Mouse (Mus musculus) regulatory T cell (primary cell): ENCODE results near the gene Usp54.
"Not testable (repeated sequence)": the region's sequence is repeated elsewhere in the genome, so short reads cannot be mapped to it uniquely, and the experiment has no call there.

Experiments used
- in situ Hi-C: fragments of 300-600 bp; cut with MboI, MseI; formaldehyde crosslinking; loops from one replicate; pipeline ENCODE4 v1.15.1; 2025; ENCODE audit warnings: high pct_unique_total_duplicates

The Usp54 gene

DNA sequence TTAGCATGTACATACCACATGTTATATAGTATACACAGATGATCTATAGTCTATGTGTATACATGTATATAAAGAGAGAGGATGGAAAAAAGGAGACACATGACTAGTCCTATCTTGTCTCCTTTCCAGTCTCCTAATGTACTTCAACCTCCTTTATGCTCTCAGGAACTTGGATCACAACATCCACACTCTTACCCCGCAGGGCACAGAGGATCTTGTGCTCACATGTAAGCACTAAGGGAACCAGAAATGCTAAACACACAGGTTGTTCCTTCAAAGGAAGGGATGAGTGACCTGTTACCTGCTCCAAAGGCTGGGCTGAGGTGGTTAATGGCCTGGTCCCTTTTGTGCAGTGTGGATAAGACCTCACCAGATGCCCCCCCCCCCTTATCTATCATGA, 28.0 kb downstream of the Usp54 start:
- in situ Hi-C loops, result loop anchor here (5.0 kb wide), 1 partner anchor 39 kb away; no protein-coding TSS in a partner anchor

DNA sequence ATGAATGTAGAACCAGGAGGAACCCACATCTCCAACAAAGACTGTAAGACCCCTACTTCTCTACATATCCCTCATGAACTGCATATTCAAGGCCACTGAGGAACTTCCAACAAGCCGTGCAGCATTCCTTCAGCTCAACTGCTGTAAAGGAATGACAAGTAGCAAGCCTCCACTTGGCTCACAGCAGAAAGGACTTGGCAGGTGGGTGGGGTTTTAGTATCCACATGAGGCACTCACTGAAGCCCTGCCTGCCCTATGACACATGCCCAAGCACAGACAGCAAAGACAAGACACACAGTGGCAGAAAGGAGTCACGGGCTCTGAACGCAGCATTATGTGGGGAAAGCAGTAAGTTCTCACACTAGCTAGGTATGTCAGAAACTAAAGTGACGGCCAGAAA, 30.7 kb downstream of the Usp54 start:
- in situ Hi-C loops, result loop anchor here (5.0 kb wide), 1 partner anchor 42 kb away; no protein-coding TSS in a partner anchor

DNA sequence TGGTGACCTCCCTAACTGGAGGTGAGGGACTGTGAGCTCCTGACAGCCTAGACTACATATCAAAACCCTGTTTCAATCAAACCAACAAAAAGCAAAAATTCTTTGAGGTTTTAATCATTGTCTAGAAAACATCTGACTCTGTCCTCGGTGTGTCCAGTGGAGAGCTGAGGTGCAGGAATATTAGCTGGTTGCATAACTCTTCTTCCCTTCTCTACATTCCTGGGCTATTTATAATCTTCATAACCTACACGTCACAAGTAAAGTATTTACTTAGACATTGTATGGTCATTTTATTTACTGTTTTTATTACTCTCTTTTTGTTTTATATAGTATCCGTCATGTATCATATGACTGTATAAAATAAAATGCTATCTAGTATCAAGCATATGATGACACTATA, 31.3 kb downstream of the Usp54 start:
- in situ Hi-C loops, result no loop called here

DNA sequence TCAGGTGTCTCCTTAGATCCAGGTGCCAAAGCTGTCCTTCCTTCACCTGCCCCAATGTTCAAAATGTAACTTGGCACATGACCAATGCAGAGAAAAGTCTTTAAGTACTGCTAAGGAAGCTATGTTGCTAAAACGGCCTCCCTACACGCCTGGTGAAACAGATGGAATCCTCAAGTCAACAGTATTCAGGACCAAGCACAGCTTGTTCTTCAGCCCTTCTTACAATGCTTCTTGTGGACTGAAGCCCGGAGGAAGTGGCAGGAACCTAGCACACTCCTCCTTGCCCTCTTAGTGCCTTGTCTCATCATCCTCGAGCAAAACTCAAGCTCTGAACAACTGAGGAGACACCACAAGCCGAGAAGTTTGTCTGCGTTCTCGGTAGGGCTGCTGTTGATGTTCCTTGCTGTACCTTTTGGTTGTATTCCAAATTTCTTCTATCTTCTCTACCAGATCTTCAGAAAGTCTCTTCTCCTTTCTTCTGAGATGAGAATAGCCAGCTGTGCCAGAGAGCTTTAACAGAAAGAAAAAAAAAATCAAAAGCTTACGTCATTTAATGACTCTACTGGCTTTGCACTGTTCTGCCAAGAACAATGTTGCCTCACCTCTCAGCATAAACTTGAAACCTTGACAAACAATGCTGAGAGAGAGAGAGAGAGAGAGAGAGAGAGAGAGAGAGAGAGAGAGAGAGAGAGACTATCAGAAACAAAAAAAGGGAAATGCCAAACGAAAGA, 33.3 kb downstream of the Usp54 start:
- in situ Hi-C loops, result no loop called here

DNA sequence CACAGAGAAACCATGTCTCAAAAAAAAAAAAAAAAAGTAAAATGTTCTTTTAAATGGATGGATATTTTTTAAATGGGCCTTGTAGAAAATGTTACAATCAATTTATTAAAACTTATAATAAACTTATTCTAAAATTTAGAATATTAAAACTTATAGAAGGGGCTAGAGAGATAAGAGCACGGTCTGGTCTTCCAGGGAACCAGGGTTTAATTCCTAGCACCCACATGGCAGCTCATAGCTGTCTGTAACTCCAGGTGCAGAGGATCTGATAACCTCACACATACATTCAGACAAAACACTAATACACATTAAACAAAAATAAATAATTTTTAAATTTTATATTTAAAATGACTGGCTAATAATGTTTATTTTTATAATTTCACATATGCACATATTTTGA, 39.6 kb downstream of the Usp54 start:
- in situ Hi-C loops, result no loop called here

DNA sequence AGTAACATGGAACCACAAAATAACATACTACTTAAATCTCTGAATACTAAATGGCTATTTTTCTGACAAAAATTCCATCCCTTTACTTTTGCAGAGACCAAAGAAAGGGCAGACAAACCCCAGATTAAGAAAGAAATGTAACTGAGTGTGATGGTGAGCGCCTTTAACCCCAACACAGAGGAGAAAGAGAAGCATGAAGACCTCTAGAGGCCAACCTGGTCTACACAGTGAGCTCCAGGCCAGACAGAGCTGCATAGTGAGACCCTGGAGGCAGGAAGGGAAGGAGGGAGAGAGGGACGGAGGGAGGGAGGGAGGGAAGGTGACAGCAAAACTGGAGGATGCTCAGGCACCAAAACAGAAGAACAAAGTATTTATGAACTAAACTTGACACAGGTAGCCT, 40.7 kb downstream of the Usp54 start:
- in situ Hi-C loops, result no loop called here

DNA sequence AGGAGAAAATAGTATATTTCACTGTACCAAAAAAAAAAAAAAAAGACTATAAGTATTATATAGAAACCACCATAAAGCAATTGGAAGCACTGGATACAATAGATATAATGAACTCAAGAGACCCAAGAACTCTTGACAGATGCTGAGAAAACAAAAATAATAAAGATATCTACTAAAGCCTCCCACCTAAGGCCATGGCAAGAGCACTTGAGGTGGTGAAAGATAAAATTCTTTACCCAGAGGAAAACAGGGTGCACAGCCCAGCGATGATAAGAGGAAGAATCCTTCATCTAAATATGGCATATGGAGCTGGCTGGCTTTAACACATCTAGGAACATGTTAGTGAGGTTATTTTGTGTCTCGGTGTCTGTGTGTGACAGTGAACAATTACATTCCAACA, 41.3 kb downstream of the Usp54 start:
- in situ Hi-C loops, result no loop called here

DNA sequence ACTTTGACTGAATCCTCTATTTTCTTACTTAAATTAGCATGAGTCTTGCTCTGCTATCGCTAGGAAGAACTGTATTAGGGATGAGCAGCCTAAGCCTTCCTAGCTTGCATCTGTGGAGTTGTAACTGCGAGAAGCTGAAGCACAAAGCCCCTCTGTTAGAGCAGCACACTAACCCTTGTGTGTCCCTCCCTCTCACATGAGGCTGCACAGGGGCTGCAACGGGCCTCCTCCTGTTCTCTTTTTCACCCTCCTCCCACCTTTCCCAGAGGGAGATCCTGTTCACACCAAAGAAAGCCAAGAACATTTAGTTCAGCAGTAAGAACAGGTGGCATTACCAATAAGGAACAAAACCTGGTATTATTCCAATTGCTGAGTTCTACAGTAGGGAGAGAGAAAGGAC, 45.1 kb downstream of the Usp54 start:
- in situ Hi-C loops, result no loop called here

DNA sequence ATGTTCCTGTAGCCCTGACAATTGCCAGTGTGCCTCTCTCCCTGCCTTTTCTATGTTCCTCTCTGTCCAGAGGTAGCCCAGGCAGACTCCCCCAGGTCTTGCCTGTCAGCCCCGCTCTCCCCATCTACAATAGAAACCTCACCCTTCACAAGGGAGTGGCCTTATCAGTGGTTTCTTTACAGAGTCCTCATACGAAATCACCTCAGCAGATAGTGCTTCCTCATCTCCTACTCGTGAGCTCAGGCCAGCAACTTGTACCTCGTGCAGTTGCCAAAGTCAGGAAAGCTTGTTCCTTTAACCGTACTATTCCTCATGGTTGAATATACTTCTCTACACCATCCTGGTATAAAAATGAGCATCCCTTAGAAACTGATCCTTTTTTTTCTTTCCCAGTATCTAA, 53.4 kb downstream of the Usp54 start:
- in situ Hi-C loops, result no loop called here

DNA sequence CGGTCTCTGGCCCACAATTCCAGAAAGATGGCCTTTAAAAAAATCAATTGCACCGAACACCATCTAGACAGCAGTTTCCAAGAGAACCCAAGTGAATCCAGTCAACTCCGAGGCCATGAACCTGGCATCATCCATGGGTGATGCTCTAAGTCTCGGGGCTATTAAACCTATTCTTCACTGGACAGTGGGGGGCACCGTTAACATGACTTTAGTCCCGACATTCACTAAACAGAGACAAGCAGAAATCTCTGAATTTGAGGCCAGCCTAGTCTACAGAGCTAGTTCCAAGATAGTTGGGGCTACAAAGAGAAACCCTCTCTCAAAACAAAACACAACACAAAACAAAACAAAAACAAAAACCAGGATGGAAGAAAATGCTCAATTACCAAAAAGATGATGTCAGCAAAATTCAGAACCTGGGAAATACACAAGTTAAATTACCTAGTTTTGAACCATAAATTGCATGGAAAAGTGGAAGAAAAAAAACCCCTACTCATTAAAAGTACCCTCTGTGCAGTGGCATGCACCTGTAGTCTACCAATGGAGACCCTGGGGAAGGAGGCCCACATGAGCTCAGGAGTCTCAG, 61.9 kb downstream of the Usp54 start:
- in situ Hi-C loops, result loop anchor here (5.0 kb wide), 1 partner anchor 78 kb away; the partner anchor contains the start of gene Myoz1

DNA sequence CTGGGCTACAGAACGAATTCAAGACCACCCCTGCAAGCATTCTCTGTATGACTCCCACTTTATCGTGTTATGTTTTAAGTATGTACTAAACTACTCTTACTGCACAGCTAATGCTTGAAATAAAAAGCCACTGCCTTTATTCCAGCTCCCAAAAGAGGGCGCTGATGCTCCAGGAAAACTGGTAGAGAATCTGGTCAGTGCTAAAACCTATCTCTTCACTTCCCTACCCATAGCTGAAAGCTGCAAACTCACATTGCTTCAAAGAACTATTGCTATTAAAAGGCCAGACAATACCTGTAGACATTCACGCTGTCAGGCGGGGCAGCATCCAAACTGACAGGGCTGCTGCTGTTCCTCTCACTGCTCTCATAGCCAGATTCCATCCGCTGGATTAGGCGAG, 64.7 kb downstream of the Usp54 start:
- in situ Hi-C loops, result loop anchor here (5.0 kb wide), 1 partner anchor 81 kb away; the partner anchor contains the start of gene Myoz1

DNA sequence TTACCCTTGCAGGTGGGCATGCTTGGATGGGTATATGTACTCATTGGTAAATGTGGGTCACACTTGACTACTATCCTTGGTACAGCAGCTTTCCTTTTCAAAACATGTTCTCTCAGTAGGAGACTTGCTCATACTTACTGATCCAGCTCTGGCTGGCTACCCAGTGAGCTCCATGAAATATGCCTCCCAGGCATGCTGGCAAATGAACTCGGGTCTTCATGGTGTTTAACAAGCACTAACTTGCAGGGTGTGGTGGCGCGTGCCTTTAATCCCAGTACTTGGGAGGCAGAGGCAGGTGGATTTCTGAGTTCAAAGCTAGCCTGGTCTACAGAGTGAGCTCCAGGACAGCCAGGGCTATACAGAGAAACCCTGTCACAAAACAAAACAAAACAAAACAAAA, 67.7 kb downstream of the Usp54 start:
- in situ Hi-C loops, result not testable (repeated sequence)

DNA sequence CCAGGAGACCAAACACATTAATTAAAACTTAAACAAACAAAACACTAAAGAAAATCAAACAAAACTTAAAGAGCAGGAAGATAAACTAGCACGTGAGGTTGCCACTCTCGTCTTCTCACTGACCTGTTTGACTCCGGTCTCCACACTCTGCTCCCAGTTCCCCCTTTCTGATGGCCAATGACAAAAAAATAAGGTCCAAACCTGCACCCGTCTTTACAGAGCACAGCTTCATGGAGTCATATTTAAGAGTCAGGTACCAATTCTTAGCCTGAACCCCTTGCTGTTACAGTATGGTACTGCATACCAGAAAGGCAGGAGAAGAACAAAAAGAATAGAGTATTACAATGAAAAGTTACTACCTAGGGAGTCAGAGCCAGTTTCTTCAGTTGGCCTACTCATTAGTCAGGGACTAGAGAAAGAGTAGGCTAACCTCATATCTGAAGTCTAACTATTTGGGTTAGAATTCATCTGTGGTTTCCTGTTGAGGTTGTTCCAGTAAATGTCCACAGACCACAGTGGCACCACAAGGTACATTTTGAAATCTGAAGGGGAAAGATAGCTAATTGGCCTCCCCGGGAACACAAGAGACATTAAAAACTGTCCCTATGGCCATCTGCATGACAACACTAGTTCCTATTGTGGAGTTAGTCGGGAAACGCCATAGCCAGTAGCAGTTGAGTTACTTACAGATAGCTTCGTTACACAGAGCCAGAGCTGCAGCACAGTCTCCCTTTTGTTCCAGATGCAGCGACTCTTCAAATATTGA, 75.4 kb downstream of the Usp54 start:
- in situ Hi-C loops, result no loop called here

DNA sequence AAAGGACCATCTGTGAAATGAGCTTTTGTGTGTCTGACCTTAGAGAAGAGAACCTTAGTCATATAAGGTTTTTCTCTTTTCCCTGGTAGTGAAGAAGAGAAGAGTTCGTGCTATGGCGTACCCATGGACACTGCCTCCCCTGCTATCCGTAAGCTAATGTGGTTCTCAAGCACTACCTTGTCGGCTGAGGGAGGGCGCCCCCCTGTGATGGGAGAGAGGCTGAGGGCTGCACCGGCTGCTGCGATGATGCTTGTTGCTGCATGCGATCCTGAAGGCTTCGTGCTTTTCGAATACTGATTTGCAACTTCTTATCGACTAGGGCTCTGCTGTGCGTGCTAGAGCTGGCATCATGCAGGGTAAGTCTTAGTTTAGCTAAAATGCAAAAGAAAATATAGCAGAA, 76.2 kb downstream of the Usp54 start:
- in situ Hi-C loops, result no loop called here

DNA sequence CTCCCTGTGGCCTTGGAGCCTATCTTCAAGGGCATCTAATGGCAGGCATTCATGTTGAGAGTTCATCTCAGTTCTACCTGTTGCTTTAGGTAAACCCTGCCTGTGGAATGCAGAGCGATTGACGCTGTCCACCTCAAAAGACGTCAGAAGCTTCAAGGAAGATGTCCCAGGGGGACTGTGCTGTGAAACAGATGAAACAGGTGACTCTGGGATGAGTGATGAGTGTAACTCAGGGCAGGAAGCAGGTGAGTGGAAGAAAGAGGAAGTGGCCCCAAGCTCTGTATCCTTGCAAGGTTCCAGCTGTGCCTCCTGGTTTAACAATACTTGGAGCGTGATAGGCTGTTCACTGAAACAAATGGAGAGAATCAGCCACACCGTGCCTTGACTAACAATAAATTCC, 79.0 kb downstream of the Usp54 start:
- in situ Hi-C loops, result no loop called here

DNA sequence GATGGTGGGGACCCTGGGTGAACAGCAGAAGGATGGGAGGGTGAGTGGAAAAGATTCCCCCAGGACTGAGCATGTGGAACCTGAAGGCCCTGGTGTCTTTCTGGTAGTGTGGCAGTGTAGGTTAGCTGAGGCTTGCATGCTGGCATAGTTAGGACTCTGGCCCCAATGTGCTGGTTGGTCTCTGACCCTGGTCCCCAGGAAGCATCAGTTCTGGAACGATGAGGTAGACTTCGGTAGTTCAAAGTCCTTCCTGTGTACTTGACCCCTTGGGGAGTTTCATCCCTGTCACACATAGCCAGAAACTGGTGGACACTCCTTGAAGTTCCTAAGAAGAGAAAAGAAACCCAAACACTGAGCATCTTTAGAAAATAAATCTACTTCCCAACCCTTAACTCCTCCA, 90.7 kb downstream of the Usp54 start:
- in situ Hi-C loops, result no loop called here

DNA sequence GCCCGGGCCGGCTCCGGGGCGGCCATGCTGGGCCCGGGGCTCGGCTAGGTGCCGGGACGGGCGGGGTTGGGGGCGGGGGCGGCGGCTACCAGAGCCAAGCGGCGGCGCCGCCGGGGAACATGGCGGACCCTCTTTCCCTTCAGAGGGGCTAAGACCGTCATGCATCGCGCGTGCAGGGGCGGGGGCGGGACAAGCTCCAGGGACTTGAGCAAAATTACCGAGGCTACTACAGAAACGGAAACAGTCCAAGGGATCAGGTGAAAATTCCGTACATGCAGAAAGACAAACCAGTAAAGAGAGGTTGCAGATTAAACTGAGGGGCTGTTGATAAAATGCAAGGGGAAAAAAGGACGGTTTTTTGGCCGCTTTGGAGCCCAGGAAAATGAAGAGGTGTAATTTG, 94.4 kb downstream of the Usp54 start, which contains the start of gene Ppp3cb:
Ppp3cb (minus strand) TSS at position 159 of the 400 bp plus-strand sequence.
- in situ Hi-C loops, result no loop called here

DNA sequence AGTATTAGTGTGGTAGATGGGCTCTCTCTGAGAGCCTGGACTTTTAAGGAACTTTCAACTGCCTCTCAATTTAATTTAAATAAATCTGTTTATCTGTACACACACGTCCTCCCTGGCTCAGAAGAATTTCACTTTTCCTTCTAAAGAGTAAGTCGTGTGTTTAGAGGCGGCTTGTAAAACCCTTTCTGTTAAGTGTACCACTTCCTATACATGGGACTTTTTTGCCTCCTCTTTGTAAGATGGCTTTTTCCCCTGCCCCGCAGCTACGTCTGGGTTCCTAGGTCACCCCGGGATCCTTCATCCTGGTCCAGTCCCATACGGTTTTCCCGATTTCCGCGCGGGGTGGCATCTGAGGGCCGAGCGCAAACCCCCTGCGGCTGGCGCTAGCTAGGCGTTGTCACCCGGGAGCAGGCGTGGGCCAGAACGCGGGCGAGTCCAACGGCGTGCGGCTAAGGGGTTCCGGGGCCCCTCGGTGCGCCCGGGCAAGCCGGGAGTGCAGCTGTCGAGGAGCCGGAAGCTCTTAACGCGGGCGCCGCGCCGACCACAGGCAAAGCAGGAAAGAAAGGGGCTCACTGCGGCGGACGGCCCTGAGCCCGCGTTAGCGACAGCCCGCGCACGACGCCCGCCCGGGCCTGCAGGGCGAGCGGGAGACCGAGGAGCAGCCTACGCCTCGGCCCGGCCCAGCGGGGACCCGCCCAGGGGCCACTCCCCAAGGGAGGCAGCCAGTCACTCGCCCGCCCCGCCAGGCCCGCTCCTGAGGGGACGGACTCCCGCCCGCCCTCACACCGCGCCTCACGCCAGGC, 95.1 kb downstream of the Usp54 start:
- in situ Hi-C loops, result no loop called here

DNA sequence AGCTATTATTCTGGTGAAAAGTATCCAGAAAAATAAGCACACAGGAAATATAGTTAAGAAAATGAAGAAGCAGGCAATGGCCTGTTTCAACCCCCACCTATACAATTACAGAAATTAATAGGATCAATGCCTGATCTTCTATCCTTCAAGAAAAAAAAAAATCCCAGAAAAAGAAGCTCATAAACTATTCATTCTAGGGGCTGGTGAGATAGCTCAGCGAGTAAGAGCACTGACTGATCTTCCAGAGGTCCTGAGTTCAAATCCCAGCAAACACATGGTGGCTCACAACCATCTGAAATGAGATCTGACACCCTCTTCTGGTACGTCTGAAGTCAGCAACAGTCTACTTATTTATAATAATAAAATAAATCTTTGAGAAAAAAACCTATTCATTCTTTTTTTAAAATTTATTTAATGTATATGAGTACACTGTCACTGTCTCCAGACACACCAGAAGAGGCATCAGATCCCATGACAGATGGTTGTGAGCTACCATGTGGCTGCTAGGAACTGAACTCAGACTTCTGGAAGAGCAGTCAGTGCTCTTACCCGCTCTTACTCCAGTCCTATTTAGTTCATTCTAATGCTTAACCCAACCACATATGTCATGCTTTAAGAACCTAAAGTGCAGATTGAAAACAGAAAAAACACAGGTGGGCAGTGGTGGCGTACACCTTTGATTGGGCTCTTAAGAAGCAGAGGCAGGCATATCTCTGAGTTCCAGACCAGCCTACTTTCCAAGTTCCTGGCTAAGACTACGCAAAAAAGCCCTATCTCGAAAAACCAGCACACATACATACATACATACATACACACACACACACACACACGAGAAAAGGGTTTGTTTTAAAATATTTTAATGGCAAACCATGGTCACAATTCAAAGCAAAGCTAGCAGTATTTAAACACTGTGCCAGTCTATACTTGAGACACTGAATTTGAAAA, 96.1 kb downstream of the Usp54 start:
- in situ Hi-C loops, result no loop called here

DNA sequence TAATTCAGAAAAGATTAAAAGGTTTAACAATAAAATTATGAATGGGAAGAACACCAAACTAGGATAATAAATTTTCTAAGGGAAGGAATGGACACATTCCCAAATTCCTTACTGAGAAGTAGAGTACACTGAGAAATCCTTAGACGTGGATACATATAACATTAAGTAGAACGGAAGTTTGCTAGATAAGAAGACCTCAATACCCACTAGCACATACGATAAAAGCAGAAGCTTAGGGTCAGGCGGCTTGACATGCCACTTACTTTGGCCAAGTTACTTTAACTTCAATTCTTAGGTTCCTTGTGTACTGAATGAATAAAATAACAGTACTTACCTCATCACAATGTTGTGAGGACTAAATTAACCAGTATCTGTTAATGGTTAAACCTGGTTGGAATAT, 111.2 kb downstream of the Usp54 start:
- in situ Hi-C loops, result loop anchor here (10.0 kb wide), 1 partner anchor 1305 kb away; no protein-coding TSS in a partner anchor

DNA sequence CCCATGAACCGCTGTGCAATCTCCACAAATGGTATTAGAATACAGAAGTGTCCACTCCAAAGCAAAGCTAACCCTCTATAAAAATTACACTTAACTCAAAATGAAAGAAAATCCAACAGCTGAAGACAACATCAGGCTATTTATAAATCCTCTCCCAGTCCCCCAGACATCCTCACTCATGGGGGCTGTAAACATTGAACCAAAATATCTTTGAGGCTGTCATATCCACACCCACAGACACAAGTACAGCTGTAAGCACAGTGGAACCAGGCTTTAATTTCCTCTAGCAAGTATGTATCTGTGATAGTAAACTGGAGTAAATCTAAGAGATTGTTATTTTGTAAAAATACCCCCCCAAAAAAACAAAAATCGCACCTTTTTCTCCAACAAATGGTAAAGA, 120.7 kb downstream of the Usp54 start:
- in situ Hi-C loops, result no loop called here
